Mouse (Mus musculus): ENCODE data around the gene Vdr. TPM values are rescaled to one million over a fixed set of nuclear protein-coding genes. Genes with fewer than 3 reads are reported as not detected.

Gene Vdr
- polyA plus RNA-seq, 1 experiment from 2014 or later = 2.6 TPM

DNA sequence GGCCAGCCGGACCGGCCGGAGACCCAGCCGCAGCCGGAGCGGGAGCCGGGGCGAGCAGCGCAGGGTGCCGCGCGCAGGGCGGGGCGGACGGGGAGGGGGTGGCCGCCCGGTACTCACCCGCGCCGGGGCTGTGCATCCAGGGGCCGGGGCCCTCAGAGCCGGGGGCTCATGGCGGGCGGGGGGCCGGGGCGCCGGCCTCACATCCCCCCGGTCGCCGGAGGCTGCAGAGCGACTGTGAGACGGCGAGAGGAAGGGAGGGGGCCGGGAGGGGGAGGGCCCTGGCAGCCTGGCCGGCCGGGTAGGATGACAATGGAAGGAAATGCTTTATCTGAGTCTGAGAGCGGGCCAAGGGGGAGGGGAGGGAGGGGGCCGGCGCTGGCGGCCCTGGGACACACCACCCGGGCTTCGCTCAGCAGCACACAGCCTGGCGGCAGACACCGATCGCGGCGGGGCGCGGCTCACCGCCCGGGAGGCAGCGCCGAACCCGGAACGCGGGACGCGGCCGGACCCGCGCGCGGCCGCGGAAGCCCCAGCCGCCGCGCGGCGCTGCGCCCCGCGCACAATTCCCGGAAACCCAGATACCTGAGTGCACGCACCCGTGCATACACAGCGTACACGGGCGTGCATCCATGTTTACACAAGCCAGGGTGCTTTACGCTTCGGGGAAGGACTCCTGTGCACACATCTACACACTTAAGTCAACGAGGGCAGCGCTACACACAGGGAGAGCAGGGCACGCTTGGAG, 79.0 kb downstream of the Vdr start:
- H3K4me1 ChIP-seq (ENCODE audit: insufficient read depth, low read depth, low read length) = peaks cover 33% of the 10 kb centered on the region
- TF ChIP-seq CTCF (IDR thresholded peaks at IDR 0.05) (peak; percentile 17), EP300 (IDR thresholded peaks at IDR 0.05) (peak; percentile 50; the same call in 1 of the 2 replicates)
- DNase-seq (ENCODE audit: low spot score) (peak; percentile 90), ATAC-seq (peak; percentile 83)
- peak overlapping the region; percentile 99 for H3K27ac ChIP-seq (ENCODE audit: low read length)
- H3K36me3 ChIP-seq (ENCODE audit: insufficient read depth, low read length) = no peaks in the 10 kb centered on the region
- H3K9ac ChIP-seq (replicated peaks; ENCODE audit: low read depth) = peak overlapping the region; percentile 95
- no peaks in the 10 kb centered on the region for H3K27me3 ChIP-seq (replicated peaks; ENCODE audit: insufficient read depth, low read length)
- H3K4me3 ChIP-seq (ENCODE audit: low read depth, low read length) = peak overlapping the region; percentile 95
- 3% methylated on average over 18 of the region's 84 CpGs for WGBS
- H3K9me3 ChIP-seq (ENCODE audit: low read length) = no peaks in the 10 kb centered on the region
- H3K4me2 ChIP-seq (replicated peaks; ENCODE audit: low read depth, low read length) = peak overlapping the region; percentile 69

DNA sequence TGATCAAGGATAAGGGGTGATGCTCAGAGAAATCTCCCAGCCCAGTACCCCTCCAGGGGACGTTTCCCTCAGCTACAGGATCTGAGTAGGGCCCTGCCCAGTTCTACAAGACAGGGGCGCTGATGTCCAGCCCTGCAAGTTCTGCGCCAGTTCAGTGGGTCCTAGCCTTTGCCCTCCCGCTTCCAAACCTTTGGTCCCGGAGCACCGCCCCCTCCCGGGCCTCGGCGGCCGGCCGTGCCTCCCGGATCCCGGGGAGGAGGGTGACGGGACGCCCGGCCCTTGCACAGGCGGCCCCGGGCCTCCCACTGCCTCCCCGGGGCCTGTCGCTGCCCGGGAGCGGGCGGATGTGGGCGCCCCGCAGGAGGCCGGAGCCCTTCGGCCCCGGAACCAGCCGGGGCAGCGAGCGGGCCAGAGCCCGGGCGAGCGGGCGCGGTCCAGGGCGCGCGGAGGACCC, 79.6 kb downstream of the Vdr start:
- DNase-seq (ENCODE audit: low spot score) (peak; percentile 45), ATAC-seq (peak; percentile 15)
- Histone ChIP-seq H3K36me3 (ENCODE audit: insufficient read depth, low read length) (no peaks in the 10 kb centered on the region), H3K27me3 (replicated peaks; ENCODE audit: insufficient read depth, low read length) (no peaks in the 10 kb centered on the region), H3K27ac (ENCODE audit: low read length) (peak overlapping the region; percentile 99), H3K4me3 (ENCODE audit: low read depth, low read length) (peak overlapping the region; percentile 95), H3K4me1 (ENCODE audit: insufficient read depth, low read depth, low read length) (peaks cover 39% of the 10 kb centered on the region), H3K9me3 (ENCODE audit: low read length) (no peaks in the 10 kb centered on the region), H3K4me2 (replicated peaks; ENCODE audit: low read depth, low read length) (peak overlapping the region; percentile 69), H3K9ac (replicated peaks; ENCODE audit: low read depth) (peak overlapping the region; percentile 95)
- WGBS = 0% methylated on average over 23 of the region's 39 CpGs
- TF ChIP-seq CTCF (IDR thresholded peaks at IDR 0.05) (peak; percentile 14; the same call in 1 of the 2 replicates), EP300 (IDR thresholded peaks at IDR 0.05) (no peak)

DNA sequence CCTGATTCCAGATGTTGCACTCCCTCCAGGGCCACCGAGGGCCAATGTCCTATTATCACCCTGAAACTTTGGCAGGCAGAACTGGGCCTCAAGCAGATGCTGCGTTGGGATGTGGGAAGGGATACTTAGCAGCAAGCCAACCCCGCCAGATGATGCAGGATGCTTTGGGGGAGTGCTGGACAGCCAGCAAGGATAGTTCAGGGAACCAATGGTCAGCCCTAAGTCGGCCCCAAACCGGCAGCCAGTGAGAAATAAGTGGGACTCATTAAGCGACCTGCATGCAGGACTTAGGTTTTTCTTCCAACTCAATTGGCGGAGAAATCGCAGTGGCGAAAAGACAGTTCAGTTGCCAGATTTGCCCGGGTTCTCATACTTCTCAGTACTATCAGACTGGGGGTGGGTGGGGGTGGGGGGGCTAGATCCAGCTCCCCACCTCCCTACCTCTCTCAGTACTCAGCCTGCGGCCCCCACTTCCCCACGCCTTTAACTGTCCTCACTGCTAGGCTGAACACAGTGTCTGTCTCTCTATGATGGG, 80.1 kb downstream of the Vdr start:
- no peaks in the 10 kb centered on the region for H3K36me3 ChIP-seq (ENCODE audit: insufficient read depth, low read length)
- no peaks in the 10 kb centered on the region for H3K9me3 ChIP-seq (ENCODE audit: low read length)
- peak overlapping the region; percentile 95 for H3K9ac ChIP-seq (replicated peaks; ENCODE audit: low read depth)
- peak overlapping the region; percentile 99 for H3K27ac ChIP-seq (ENCODE audit: low read length)
- DNase-seq (ENCODE audit: low spot score) = peak; percentile 21
- H3K4me1 ChIP-seq (ENCODE audit: insufficient read depth, low read depth, low read length) = peaks cover 44% of the 10 kb centered on the region
- peak overlapping the region; percentile 69 for H3K4me2 ChIP-seq (replicated peaks; ENCODE audit: low read depth, low read length)
- 15% methylated on average over 12 of the region's 12 CpGs for WGBS
- ATAC-seq = no peak
- TF ChIP-seq CTCF (IDR thresholded peaks at IDR 0.05) (no peak), EP300 (IDR thresholded peaks at IDR 0.05) (no peak)
- H3K27me3 ChIP-seq (replicated peaks; ENCODE audit: insufficient read depth, low read length) = no peaks in the 10 kb centered on the region
- peak overlapping the region; percentile 95 for H3K4me3 ChIP-seq (ENCODE audit: low read depth, low read length)

DNA sequence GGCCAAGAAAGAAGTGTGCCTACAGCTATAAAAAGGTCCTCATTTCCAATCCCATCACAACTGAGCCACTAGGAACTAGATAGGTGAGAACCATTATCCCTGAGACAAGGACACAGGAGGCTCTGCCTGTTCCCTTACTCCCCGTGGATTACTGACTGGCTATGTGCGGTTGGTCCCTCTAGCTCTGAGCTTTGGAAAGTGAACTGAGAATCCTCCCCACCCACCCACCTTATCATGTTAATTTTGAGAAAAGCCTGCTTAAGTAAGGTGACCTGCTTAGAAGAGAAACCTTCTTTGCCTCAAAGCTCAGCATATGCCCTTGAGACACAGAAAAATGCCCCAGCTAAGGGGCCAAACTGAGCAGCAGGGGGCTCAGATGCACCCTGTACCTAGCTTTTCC, 81.0 kb downstream of the Vdr start:
- 53% methylated on average over 2 of the region's 2 CpGs for WGBS
- Histone ChIP-seq H3K9ac (replicated peaks; ENCODE audit: low read depth) (peak overlapping the region; percentile 95; the same call in 1 of the 2 replicates), H3K27me3 (replicated peaks; ENCODE audit: insufficient read depth, low read length) (no peaks in the 10 kb centered on the region), H3K4me2 (replicated peaks; ENCODE audit: low read depth, low read length) (peak overlapping the region; percentile 69), H3K36me3 (ENCODE audit: insufficient read depth, low read length) (no peaks in the 10 kb centered on the region), H3K4me3 (ENCODE audit: low read depth, low read length) (peak overlapping the region; percentile 95), H3K27ac (ENCODE audit: low read length) (peak overlapping the region; percentile 99), H3K9me3 (ENCODE audit: low read length) (no peaks in the 10 kb centered on the region), H3K4me1 (ENCODE audit: insufficient read depth, low read depth, low read length) (peaks cover 50% of the 10 kb centered on the region)
- TF ChIP-seq CTCF (IDR thresholded peaks at IDR 0.05) (no peak), EP300 (IDR thresholded peaks at IDR 0.05) (no peak)
- ATAC-seq (no peak), DNase-seq (ENCODE audit: low spot score) (no peak)

DNA sequence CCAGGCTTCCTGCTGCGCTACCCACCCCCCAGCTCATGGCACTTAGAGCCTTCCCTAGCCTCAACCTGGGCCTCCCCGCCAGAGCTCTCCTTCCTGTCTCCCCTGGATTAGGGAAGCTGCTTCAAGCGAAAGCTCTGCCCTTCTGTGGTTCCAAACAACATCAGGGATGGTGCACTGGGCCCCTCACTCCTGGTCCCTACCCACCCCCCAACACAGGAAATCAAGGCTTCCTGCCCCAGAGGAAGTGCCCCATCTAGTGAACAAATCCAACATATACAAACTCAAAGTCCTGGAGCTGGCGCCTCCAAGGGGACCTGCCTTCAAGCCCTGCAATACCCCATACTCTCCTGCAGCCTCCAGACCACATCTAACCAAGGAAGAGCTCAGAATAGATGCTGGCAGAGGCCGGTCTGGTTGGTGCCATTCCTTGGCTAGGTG, 81.5 kb downstream of the Vdr start:
- Histone ChIP-seq H3K9ac (replicated peaks; ENCODE audit: low read depth) (peak overlapping the region; percentile 95), H3K9me3 (ENCODE audit: low read length) (no peaks in the 10 kb centered on the region), H3K27ac (ENCODE audit: low read length) (peak overlapping the region; percentile 99), H3K27me3 (replicated peaks; ENCODE audit: insufficient read depth, low read length) (no peaks in the 10 kb centered on the region), H3K4me2 (replicated peaks; ENCODE audit: low read depth, low read length) (peak overlapping the region; percentile 69), H3K4me3 (ENCODE audit: low read depth, low read length) (peak overlapping the region; percentile 95), H3K4me1 (ENCODE audit: insufficient read depth, low read depth, low read length) (peaks cover 56% of the 10 kb centered on the region), H3K36me3 (ENCODE audit: insufficient read depth, low read length) (no peaks in the 10 kb centered on the region)
- ATAC-seq (peak; percentile 10; the same call in 1 of the 2 replicates), DNase-seq (ENCODE audit: low spot score) (peak; percentile 72)
- WGBS = 55% methylated on average over 5 of the region's 5 CpGs
- TF ChIP-seq CTCF (IDR thresholded peaks at IDR 0.05) (peak; percentile 56), EP300 (IDR thresholded peaks at IDR 0.05) (peak; percentile 89)

DNA sequence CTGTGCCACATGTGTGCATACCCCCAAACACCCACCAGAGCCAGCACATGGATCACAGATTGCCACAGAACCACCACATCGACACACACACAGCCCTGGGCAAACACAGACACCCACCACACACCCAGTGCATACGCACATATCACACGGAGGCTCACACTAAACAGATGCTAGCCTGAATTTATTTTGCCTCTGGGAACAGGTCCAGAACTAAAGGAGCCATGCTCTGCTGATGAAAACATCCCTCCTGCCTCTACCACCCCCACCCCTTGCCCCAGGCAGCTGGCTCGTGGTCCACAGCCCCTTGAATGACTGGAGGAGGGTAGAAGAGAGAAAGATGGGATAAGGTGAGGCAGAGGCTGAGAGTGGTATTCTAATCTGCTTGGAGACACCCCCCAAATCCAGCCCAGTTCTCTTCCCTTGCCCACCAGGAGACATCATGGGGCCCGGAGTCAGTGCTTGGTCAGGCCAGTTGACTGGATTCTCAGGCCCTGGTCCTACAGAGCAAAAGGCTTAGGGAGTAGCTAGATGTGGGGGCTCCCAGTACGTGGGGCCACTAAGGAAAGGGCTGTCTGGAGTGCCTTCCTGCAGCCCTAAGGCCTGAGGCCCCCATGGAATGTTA, 82.1 kb downstream of the Vdr start:
- Histone ChIP-seq H3K4me1 (ENCODE audit: insufficient read depth, low read depth, low read length) (peaks cover 61% of the 10 kb centered on the region), H3K27ac (ENCODE audit: low read length) (peak overlapping the region; percentile 99), H3K27me3 (replicated peaks; ENCODE audit: insufficient read depth, low read length) (no peaks in the 10 kb centered on the region), H3K9me3 (ENCODE audit: low read length) (no peaks in the 10 kb centered on the region), H3K4me2 (replicated peaks; ENCODE audit: low read depth, low read length) (peak overlapping the region; percentile 69), H3K4me3 (ENCODE audit: low read depth, low read length) (peak overlapping the region; percentile 95; the same call in 1 of the 2 replicates), H3K9ac (replicated peaks; ENCODE audit: low read depth) (peak overlapping the region; percentile 95), H3K36me3 (ENCODE audit: insufficient read depth, low read length) (no peaks in the 10 kb centered on the region)
- DNase-seq (ENCODE audit: low spot score) = no peak
- WGBS = 25% methylated on average over 6 of the region's 6 CpGs
- no peak for ATAC-seq
- TF ChIP-seq EP300 (IDR thresholded peaks at IDR 0.05) (no peak), CTCF (IDR thresholded peaks at IDR 0.05) (no peak)

Data from lung, postnatal 0 days (tissue).